Mouse (Mus musculus): Measurements from ENCODE around the gene Krba1.

Krba1 gene

GRCm38 (mm10) chr6:48452151-48452550 is 56.8 kb downstream of the Krba1 start:
- no peak for DNase-seq (ENCODE audit: low spot score)

DNA sequence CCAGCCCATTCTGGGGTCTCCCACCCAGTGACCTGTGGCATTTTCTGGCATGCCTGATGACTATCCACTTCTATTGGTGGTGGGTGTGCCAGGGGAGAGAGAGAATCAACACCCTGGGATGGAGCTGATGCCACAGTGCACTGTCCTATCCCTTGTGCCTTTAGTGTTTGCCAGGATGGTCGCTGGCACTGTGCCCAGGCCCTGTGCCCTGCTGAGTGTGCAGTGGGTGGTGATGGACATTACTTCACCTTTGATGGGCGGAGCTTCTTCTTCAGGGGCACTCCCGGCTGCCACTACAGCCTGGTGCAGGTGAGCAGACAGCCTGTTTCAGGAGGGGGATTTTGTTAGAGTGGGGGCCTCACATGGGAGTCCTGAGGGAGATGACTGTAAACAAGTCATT is 57.4 kb downstream of the Krba1 start:
- DNase-seq (ENCODE audit: low spot score) = no peak

- no peak for DNase-seq (ENCODE audit: low spot score)
Observed at GRCm38 (mm10) chr6:48464966-48465679, 69.7 kb downstream of the Krba1 start.

DNA sequence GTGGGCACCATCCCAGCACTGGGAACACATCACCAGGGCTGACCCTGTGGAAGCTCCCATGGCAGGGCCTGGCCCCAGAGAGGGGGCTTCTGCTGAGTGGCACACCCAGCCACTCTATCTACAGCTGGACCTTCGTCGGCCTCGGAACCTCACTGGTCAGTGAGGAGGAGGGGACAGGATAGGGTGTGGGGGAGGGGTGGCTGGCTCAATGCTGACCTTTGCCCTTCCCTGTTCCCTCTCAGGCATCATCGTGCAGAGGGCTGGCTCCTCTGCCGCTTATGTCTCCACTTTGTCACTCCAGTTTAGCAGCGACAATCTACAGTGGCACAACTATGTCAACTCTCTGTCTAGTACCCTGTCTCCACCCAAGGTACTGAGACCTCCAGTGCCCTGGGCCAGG is 71.3 kb downstream of the Krba1 start:
- DNase-seq (ENCODE audit: low spot score) = no peak

- no peak for DNase-seq (ENCODE audit: low spot score)
Observed at GRCm38 (mm10) chr6:48467490-48467889, 72.1 kb downstream of the Krba1 start.
